Mouse (Mus musculus): Measurements from ENCODE around the gene Gm5128. TPM values are rescaled to one million over a fixed set of nuclear protein-coding genes. Genes with fewer than 3 reads are reported as not detected.

Gene Gm5128
- polyA plus RNA-seq (2012; rRNA removed), result not detected in 2 replicates

DNA sequence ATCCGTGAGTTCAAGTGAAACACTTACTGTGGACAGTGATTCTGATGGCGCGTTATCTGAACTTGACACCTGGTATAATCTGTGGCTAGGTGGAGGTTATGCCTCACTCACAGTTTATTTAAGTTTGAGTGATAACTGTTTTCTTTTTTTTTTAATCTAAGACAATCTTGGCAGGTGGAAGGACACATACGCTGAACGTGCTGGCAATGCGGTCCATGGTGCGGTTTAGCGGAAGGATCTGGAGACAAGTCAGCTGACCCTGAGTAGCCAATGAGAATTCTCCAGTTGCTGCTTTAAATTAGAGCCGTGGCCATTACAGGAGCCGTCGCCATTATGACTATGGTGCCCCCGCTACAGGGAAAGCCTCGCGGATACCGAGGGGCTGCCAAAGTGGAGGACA lies at the start of gene Gm5128:
Gene Gm5128, plus strand, starts transcription at position 301 of the 400 bp plus-strand sequence.

Other genes with a start within 250 kb of the Gm5128 start
- not detected in 2 replicates for gene Gm15023, start 195.7 kb upstream of the Gm5128 start, polyA plus RNA-seq (2012; rRNA removed)
- gene Tceal6, start 162.6 kb upstream of the Gm5128 start, polyA plus RNA-seq (2012; rRNA removed), result 6.6 and 10.7 TPM in 2 replicates
- not detected in 2 replicates for gene Pramel3, start 71.0 kb upstream of the Gm5128 start, polyA plus RNA-seq (2012; rRNA removed)
- gene Gm7903, start 60.6 kb downstream of the Gm5128 start, polyA plus RNA-seq (2012; rRNA removed), result 0.02 TPM in 1 of 2 replicates, not detected in the other
- gene AV320801, start 121.3 kb downstream of the Gm5128 start, polyA plus RNA-seq (2012; rRNA removed), result not detected in 2 replicates
- 0.11 and 0.40 TPM in 2 replicates for gene Nxf7, start 225.5 kb downstream of the Gm5128 start, polyA plus RNA-seq (2012; rRNA removed)